Mouse (Mus musculus) gastrocnemius, postnatal 25 days (tissue): ENCODE data around the gene Dctn2. TPM values are rescaled to one million over a fixed set of nuclear protein-coding genes. Genes with fewer than 3 reads are reported as not detected.
A peak's percentile ranks its signal among the peaks of the same experiment; 100 is the strongest.

Experiments used
- DNase-seq: peaks from one replicate; pipeline ENCODE4 v3.0.0; 2022
- total RNA-seq, 2 experiments: library from RNA; stranded (reverse); gene quantifications; 1 replicate in 1 of 2; 2 replicates in 1 of 2; pipeline ENCODE4 v1.2.3; 2021

Gene Dctn2
- total RNA-seq, 2 experiments from 2014 or later: 88.3 to 90.8 TPM

GRCm38 (mm10) chr10:127263631-127264030 lies 2.5 kb upstream of the Dctn2 start:
- DNase-seq: no peak

- DNase-seq: no peak
Observed at GRCm38 (mm10) chr10:127264336-127264735, 1.8 kb upstream of the Dctn2 start.

GRCm38 (mm10) chr10:127264971-127265370 lies 1.2 kb upstream of the Dctn2 start:
- no peak for DNase-seq

- DNase-seq: no peak
Observed at GRCm38 (mm10) chr10:127265727-127266111, 449 bp upstream of the Dctn2 start.

GRCm38 (mm10) chr10:127267318-127267717 lies 1.1 kb downstream of the Dctn2 start:
- DNase-seq: no peak

- DNase-seq: no peak
Observed at GRCm38 (mm10) chr10:127268401-127268800, 2.2 kb downstream of the Dctn2 start.

GRCm38 (mm10) chr10:127269036-127269435 lies 2.9 kb downstream of the Dctn2 start:
- peak; percentile 56 for DNase-seq

GRCm38 (mm10) chr10:127269884-127270283 lies 3.7 kb downstream of the Dctn2 start:
- DNase-seq: no peak

- DNase-seq: no peak
Observed at GRCm38 (mm10) chr10:127272371-127272770, 6.2 kb downstream of the Dctn2 start.

- no peak for DNase-seq
Observed at GRCm38 (mm10) chr10:127274261-127275022, 8.3 kb downstream of the Dctn2 start.

GRCm38 (mm10) chr10:127279730-127280129 lies 13.6 kb downstream of the Dctn2 start:
- DNase-seq: no peak

- no peak for DNase-seq
Observed at GRCm38 (mm10) chr10:127281316-127281715, 15.1 kb downstream of the Dctn2 start.

- DNase-seq: peak; percentile 43
Observed at GRCm38 (mm10) chr10:127282620-127283215, 16.6 kb downstream of the Dctn2 start.

GRCm38 (mm10) chr10:127284105-127284622 lies 18.0 kb downstream of the Dctn2 start:
- DNase-seq: no peak

GRCm38 (mm10) chr10:127284724-127285500 lies 18.7 kb downstream of the Dctn2 start:
- no peak for DNase-seq

GRCm38 (mm10) chr10:127285644-127286043 lies 19.5 kb downstream of the Dctn2 start:
- no peak for DNase-seq

- DNase-seq: no peak
Observed at GRCm38 (mm10) chr10:127286194-127286593, 20.0 kb downstream of the Dctn2 start.

- DNase-seq: no peak
Observed at GRCm38 (mm10) chr10:127286730-127287129, 20.6 kb downstream of the Dctn2 start.

GRCm38 (mm10) chr10:127287271-127287935 lies 21.2 kb downstream of the Dctn2 start:
- no peak for DNase-seq

GRCm38 (mm10) chr10:127287936-127288293 lies 21.7 kb downstream of the Dctn2 start:
- DNase-seq: no peak

GRCm38 (mm10) chr10:127288328-127288799 lies 22.2 kb downstream of the Dctn2 start:
- no peak for DNase-seq
